Mouse (Mus musculus): ENCODE results near the gene Ttll12. TPM values are rescaled to one million over a fixed set of nuclear protein-coding genes. Genes with fewer than 3 reads are reported as not detected.

The Ttll12 gene
- polyA plus RNA-seq, 1 experiment from 2014 or later: 51.8 TPM

- no peak overlapping the region for H3K27ac ChIP-seq (ENCODE audit: low read depth, low read length)
- DNase-seq (ENCODE audit: low spot score) (no peak), ATAC-seq (replicated peaks; ENCODE audit: low FRiP score) (no peak)
- H3K9ac ChIP-seq (ENCODE audit: low read length): no peak overlapping the region
- WGBS: 94% methylated on average over 4 of the region's 4 CpGs
- H3K9me3 ChIP-seq (ENCODE audit: control insufficient read depth, low read length): no peaks in the 10 kb centered on the region
- H3K27me3 ChIP-seq (ENCODE audit: control insufficient read depth, insufficient read depth, low read length): no peaks in the 10 kb centered on the region
- peaks cover 12% of the 10 kb centered on the region for H3K36me3 ChIP-seq (ENCODE audit: control insufficient read depth, insufficient read depth, low read length)
- H3K4me3 ChIP-seq (ENCODE audit: low read depth, low read length): no peak overlapping the region
- H3K4me1 ChIP-seq (replicated peaks; ENCODE audit: control insufficient read depth, insufficient read depth, low read length): peaks cover 9% of the 10 kb centered on the region; the same call in 1 of the 2 replicates
- H3K4me2 ChIP-seq (ENCODE audit: low read depth, low read length, severe bottlenecking): no peak overlapping the region
Measured at GRCm38 (mm10) chr15:83590841-83591240, 4.1 kb downstream of the Ttll12 start.

DNA sequence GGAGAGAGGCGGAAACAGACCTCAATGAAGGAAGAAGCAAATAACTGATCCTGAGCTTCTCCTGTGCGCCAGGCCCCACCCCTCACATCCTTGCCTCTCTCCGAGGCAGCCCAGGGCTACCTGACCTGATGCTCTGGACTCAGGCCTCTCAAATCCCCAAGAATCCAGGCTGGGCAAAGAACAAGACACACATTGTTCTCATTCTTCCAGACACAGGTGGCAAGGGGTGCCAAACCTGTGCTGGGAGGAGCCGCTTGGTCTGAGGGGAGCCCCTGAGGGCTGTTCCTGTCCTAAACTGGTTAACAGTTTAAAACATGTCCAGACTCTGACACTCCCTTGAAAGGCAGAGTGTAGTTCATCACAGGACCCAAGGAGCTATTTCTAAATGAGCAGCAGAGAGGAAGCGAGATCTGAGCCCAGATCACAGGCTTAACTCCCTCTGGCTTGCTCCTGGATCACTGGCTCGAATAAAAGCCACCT lies 10.2 kb downstream of the Ttll12 start:
- no peaks in the 10 kb centered on the region for H3K27me3 ChIP-seq (ENCODE audit: control insufficient read depth, insufficient read depth, low read length)
- H3K4me3 ChIP-seq (ENCODE audit: low read depth, low read length): no peak overlapping the region
- DNase-seq (ENCODE audit: low spot score) (no peak), ATAC-seq (replicated peaks; ENCODE audit: low FRiP score) (no peak)
- peaks cover 31% of the 10 kb centered on the region for H3K36me3 ChIP-seq (ENCODE audit: control insufficient read depth, insufficient read depth, low read length)
- H3K9ac ChIP-seq (ENCODE audit: low read length): no peak overlapping the region
- H3K4me2 ChIP-seq (ENCODE audit: low read depth, low read length, severe bottlenecking): no peak overlapping the region
- no peaks in the 10 kb centered on the region for H3K4me1 ChIP-seq (replicated peaks; ENCODE audit: control insufficient read depth, insufficient read depth, low read length)
- no peak overlapping the region for H3K27ac ChIP-seq (ENCODE audit: low read depth, low read length)
- WGBS: 88% methylated on average over 6 of the region's 6 CpGs
- H3K9me3 ChIP-seq (ENCODE audit: control insufficient read depth, low read length): no peaks in the 10 kb centered on the region

- no peaks in the 10 kb centered on the region for H3K27me3 ChIP-seq (ENCODE audit: control insufficient read depth, insufficient read depth, low read length)
- H3K4me3 ChIP-seq (ENCODE audit: low read depth, low read length): no peak overlapping the region
- H3K4me2 ChIP-seq (ENCODE audit: low read depth, low read length, severe bottlenecking): no peak overlapping the region
- no peaks in the 10 kb centered on the region for H3K4me1 ChIP-seq (replicated peaks; ENCODE audit: control insufficient read depth, insufficient read depth, low read length)
- no peak for ATAC-seq (replicated peaks; ENCODE audit: low FRiP score)
- H3K9ac ChIP-seq (ENCODE audit: low read length): no peak overlapping the region
- no peaks in the 10 kb centered on the region for H3K9me3 ChIP-seq (ENCODE audit: control insufficient read depth, low read length)
- WGBS: 75% methylated on average over 8 of the region's 8 CpGs
- peaks cover 35% of the 10 kb centered on the region for H3K36me3 ChIP-seq (ENCODE audit: control insufficient read depth, insufficient read depth, low read length)
- DNase-seq (ENCODE audit: low spot score): no peak
- H3K27ac ChIP-seq (ENCODE audit: low read depth, low read length): no peak overlapping the region
Measured at GRCm38 (mm10) chr15:83583419-83584156, 11.4 kb downstream of the Ttll12 start.

GRCm38 (mm10) chr15:83582931-83583330 lies 12.0 kb downstream of the Ttll12 start:
- Histone ChIP-seq H3K4me1 (replicated peaks; ENCODE audit: control insufficient read depth, insufficient read depth, low read length) (no peaks in the 10 kb centered on the region), H3K27me3 (ENCODE audit: control insufficient read depth, insufficient read depth, low read length) (no peaks in the 10 kb centered on the region), H3K4me3 (ENCODE audit: low read depth, low read length) (no peak overlapping the region), H3K9me3 (ENCODE audit: control insufficient read depth, low read length) (no peaks in the 10 kb centered on the region), H3K4me2 (ENCODE audit: low read depth, low read length, severe bottlenecking) (no peak overlapping the region), H3K9ac (ENCODE audit: low read length) (no peak overlapping the region), H3K27ac (ENCODE audit: low read depth, low read length) (no peak overlapping the region), H3K36me3 (ENCODE audit: control insufficient read depth, insufficient read depth, low read length) (peaks cover 38% of the 10 kb centered on the region)
- no peak for ATAC-seq (replicated peaks; ENCODE audit: low FRiP score)
- DNase-seq (ENCODE audit: low spot score): no peak
- WGBS: 84% methylated on average over 4 of the region's 4 CpGs

- no peaks in the 10 kb centered on the region for H3K27me3 ChIP-seq (ENCODE audit: control insufficient read depth, insufficient read depth, low read length)
- H3K4me3 ChIP-seq (ENCODE audit: low read depth, low read length): no peak overlapping the region
- WGBS: 93% methylated on average over 9 of the region's 9 CpGs
- H3K27ac ChIP-seq (ENCODE audit: low read depth, low read length): no peak overlapping the region
- H3K9ac ChIP-seq (ENCODE audit: low read length): no peak overlapping the region
- ATAC-seq (replicated peaks; ENCODE audit: low FRiP score) (no peak), DNase-seq (ENCODE audit: low spot score) (no peak)
- no peaks in the 10 kb centered on the region for H3K9me3 ChIP-seq (ENCODE audit: control insufficient read depth, low read length)
- H3K4me1 ChIP-seq (replicated peaks; ENCODE audit: control insufficient read depth, insufficient read depth, low read length): no peaks in the 10 kb centered on the region
- H3K4me2 ChIP-seq (ENCODE audit: low read depth, low read length, severe bottlenecking): no peak overlapping the region
- H3K36me3 ChIP-seq (ENCODE audit: control insufficient read depth, insufficient read depth, low read length): peaks cover 24% of the 10 kb centered on the region
Measured at GRCm38 (mm10) chr15:83576651-83577050, 18.3 kb downstream of the Ttll12 start.

GRCm38 (mm10) chr15:83575543-83575942 lies 19.4 kb downstream of the Ttll12 start:
- ATAC-seq (replicated peaks; ENCODE audit: low FRiP score) (no peak), DNase-seq (ENCODE audit: low spot score) (no peak)
- no peak overlapping the region for H3K9ac ChIP-seq (ENCODE audit: low read length)
- WGBS: 96% methylated on average over 8 of the region's 8 CpGs
- H3K27me3 ChIP-seq (ENCODE audit: control insufficient read depth, insufficient read depth, low read length): no peaks in the 10 kb centered on the region
- H3K4me1 ChIP-seq (replicated peaks; ENCODE audit: control insufficient read depth, insufficient read depth, low read length): no peaks in the 10 kb centered on the region
- no peak overlapping the region for H3K4me2 ChIP-seq (ENCODE audit: low read depth, low read length, severe bottlenecking)
- H3K27ac ChIP-seq (ENCODE audit: low read depth, low read length): no peak overlapping the region
- no peaks in the 10 kb centered on the region for H3K9me3 ChIP-seq (ENCODE audit: control insufficient read depth, low read length)
- peaks cover 16% of the 10 kb centered on the region; the same call in 1 of the 2 replicates for H3K36me3 ChIP-seq (ENCODE audit: control insufficient read depth, insufficient read depth, low read length)
- H3K4me3 ChIP-seq (ENCODE audit: low read depth, low read length): no peak overlapping the region

- H3K9me3 ChIP-seq (ENCODE audit: control insufficient read depth, low read length): no peaks in the 10 kb centered on the region
- H3K27ac ChIP-seq (ENCODE audit: low read depth, low read length): no peak overlapping the region
- H3K4me3 ChIP-seq (ENCODE audit: low read depth, low read length): no peak overlapping the region
- H3K4me2 ChIP-seq (ENCODE audit: low read depth, low read length, severe bottlenecking): no peak overlapping the region
- H3K36me3 ChIP-seq (ENCODE audit: control insufficient read depth, insufficient read depth, low read length): peaks cover 13% of the 10 kb centered on the region; the same call in 1 of the 2 replicates
- WGBS: 88% methylated on average over 6 of the region's 6 CpGs
- DNase-seq (ENCODE audit: low spot score) (no peak), ATAC-seq (replicated peaks; ENCODE audit: low FRiP score) (no peak)
- H3K9ac ChIP-seq (ENCODE audit: low read length): no peak overlapping the region
- no peaks in the 10 kb centered on the region for H3K4me1 ChIP-seq (replicated peaks; ENCODE audit: control insufficient read depth, insufficient read depth, low read length)
- H3K27me3 ChIP-seq (ENCODE audit: control insufficient read depth, insufficient read depth, low read length): no peaks in the 10 kb centered on the region
Measured at GRCm38 (mm10) chr15:83574731-83575351, 20.1 kb downstream of the Ttll12 start.

DNA sequence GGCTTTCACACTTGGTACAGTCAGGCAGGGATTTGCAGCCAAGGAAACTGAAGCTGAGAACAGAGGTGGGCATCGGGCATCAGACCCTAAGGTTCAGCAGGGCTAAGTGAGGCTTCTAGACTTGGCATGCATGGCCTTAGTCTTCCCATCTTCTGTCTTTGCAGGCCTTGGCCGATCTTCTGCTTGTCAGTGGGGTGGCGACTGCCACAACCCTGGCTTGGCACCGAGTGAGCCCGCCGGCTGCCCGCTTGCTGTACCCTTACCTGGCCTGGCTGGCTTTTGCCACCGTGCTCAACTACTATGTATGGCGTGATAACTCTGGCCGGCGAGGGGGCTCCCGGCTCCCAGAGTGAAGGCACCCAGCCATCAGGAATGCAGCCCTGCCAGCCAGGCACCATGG lies 21.4 kb downstream of the Ttll12 start:
- H3K4me3 ChIP-seq (ENCODE audit: low read depth, low read length): no peak overlapping the region
- no peak for ATAC-seq (replicated peaks; ENCODE audit: low FRiP score)
- H3K4me2 ChIP-seq (ENCODE audit: low read depth, low read length, severe bottlenecking): no peak overlapping the region
- no peak overlapping the region for H3K9ac ChIP-seq (ENCODE audit: low read length)
- WGBS: 93% methylated on average over 12 of the region's 12 CpGs
- no peak for DNase-seq (ENCODE audit: low spot score)
- peaks cover 8% of the 10 kb centered on the region; the same call in 1 of the 2 replicates for H3K36me3 ChIP-seq (ENCODE audit: control insufficient read depth, insufficient read depth, low read length)
- H3K9me3 ChIP-seq (ENCODE audit: control insufficient read depth, low read length): no peaks in the 10 kb centered on the region
- no peaks in the 10 kb centered on the region for H3K4me1 ChIP-seq (replicated peaks; ENCODE audit: control insufficient read depth, insufficient read depth, low read length)
- no peaks in the 10 kb centered on the region for H3K27me3 ChIP-seq (ENCODE audit: control insufficient read depth, insufficient read depth, low read length)
- no peak overlapping the region for H3K27ac ChIP-seq (ENCODE audit: low read depth, low read length)
